Mouse (Mus musculus): ENCODE measurements around the gene Abi3bp. TPM values are rescaled to one million over a fixed set of nuclear protein-coding genes. Genes with fewer than 3 reads are reported as not detected.

Abi3bp gene
- total and polyA plus RNA-seq, 2 experiments from 2014 or later = 2.2 to 4.2 TPM

GRCm38 (mm10) chr16:56451482-56451881 lies 26.2 kb upstream of the Abi3bp start:
- no peaks in the 10 kb centered on the region for H3K4me1 ChIP-seq (ENCODE audit: control insufficient read depth, insufficient read depth)
- peaks cover 8% of the 10 kb centered on the region; the same call in 1 of the 2 replicates for H3K9me3 ChIP-seq (replicated peaks; ENCODE audit: control insufficient read depth, low read length)
- no peak for ATAC-seq (ENCODE audit: insufficient read depth, low read depth)
- 68% methylated on average over 2 of the region's 2 CpGs for WGBS
- no peak overlapping the region for H3K4me2 ChIP-seq (ENCODE audit: low read depth, low read length)
- H3K36me3 ChIP-seq (replicated peaks; ENCODE audit: control insufficient read depth, insufficient read depth, low read length) = no peaks in the 10 kb centered on the region
- TF ChIP-seq EP300 (IDR thresholded peaks at IDR 0.05; ENCODE audit: low read depth) (no peak), CTCF (IDR thresholded peaks at IDR 0.05; ENCODE audit: low read depth) (no peak)
- H3K4me3 ChIP-seq (ENCODE audit: low read depth, low read length) = no peak overlapping the region
- no peak overlapping the region for H3K27ac ChIP-seq (ENCODE audit: low read depth)
- no peak for DNase-seq (ENCODE audit: low spot score)
- H3K27me3 ChIP-seq (ENCODE audit: control insufficient read depth, insufficient read depth, low read length) = no peaks in the 10 kb centered on the region
- H3K9ac ChIP-seq (replicated peaks; ENCODE audit: low read depth, low read length) = no peak overlapping the region

- Histone ChIP-seq H3K9me3 (replicated peaks; ENCODE audit: control insufficient read depth, low read length) (peaks cover 8% of the 10 kb centered on the region; the same call in 1 of the 2 replicates), H3K4me2 (ENCODE audit: low read depth, low read length) (no peak overlapping the region), H3K36me3 (replicated peaks; ENCODE audit: control insufficient read depth, insufficient read depth, low read length) (no peaks in the 10 kb centered on the region), H3K9ac (replicated peaks; ENCODE audit: low read depth, low read length) (no peak overlapping the region), H3K27ac (ENCODE audit: low read depth) (no peak overlapping the region), H3K4me3 (ENCODE audit: low read depth, low read length) (no peak overlapping the region), H3K4me1 (ENCODE audit: control insufficient read depth, insufficient read depth) (no peaks in the 10 kb centered on the region), H3K27me3 (ENCODE audit: control insufficient read depth, insufficient read depth, low read length) (no peaks in the 10 kb centered on the region)
- DNase-seq (ENCODE audit: low spot score) = no peak
- 54% methylated on average over 1 of the region's 1 CpGs for WGBS
- TF ChIP-seq CTCF (IDR thresholded peaks at IDR 0.05; ENCODE audit: low read depth) = no peak
- no peak for TF ChIP-seq EP300 (IDR thresholded peaks at IDR 0.05; ENCODE audit: low read depth)
- ATAC-seq (ENCODE audit: insufficient read depth, low read depth) = no peak
Observed at GRCm38 (mm10) chr16:56451923-56452322, 25.8 kb upstream of the Abi3bp start.

- Histone ChIP-seq H3K9me3 (replicated peaks; ENCODE audit: control insufficient read depth, low read length) (no peaks in the 10 kb centered on the region), H3K27ac (ENCODE audit: low read depth) (no peak overlapping the region), H3K4me3 (ENCODE audit: low read depth, low read length) (no peak overlapping the region), H3K4me1 (ENCODE audit: control insufficient read depth, insufficient read depth) (no peaks in the 10 kb centered on the region), H3K4me2 (ENCODE audit: low read depth, low read length) (no peak overlapping the region), H3K27me3 (ENCODE audit: control insufficient read depth, insufficient read depth, low read length) (no peaks in the 10 kb centered on the region), H3K36me3 (replicated peaks; ENCODE audit: control insufficient read depth, insufficient read depth, low read length) (no peaks in the 10 kb centered on the region), H3K9ac (replicated peaks; ENCODE audit: low read depth, low read length) (no peak overlapping the region)
- DNase-seq (ENCODE audit: low spot score) = no peak
- TF ChIP-seq EP300 (IDR thresholded peaks at IDR 0.05; ENCODE audit: low read depth) = no peak
- no peak for TF ChIP-seq CTCF (IDR thresholded peaks at IDR 0.05; ENCODE audit: low read depth)
- WGBS = 74% methylated on average over 8 of the region's 8 CpGs
- no peak for ATAC-seq (ENCODE audit: insufficient read depth, low read depth)
Observed at GRCm38 (mm10) chr16:56458052-56458754, 19.5 kb upstream of the Abi3bp start.

- Histone ChIP-seq H3K4me3 (ENCODE audit: low read depth, low read length) (no peak overlapping the region), H3K27me3 (ENCODE audit: control insufficient read depth, insufficient read depth, low read length) (no peaks in the 10 kb centered on the region), H3K36me3 (replicated peaks; ENCODE audit: control insufficient read depth, insufficient read depth, low read length) (no peaks in the 10 kb centered on the region), H3K27ac (ENCODE audit: low read depth) (no peak overlapping the region), H3K9ac (replicated peaks; ENCODE audit: low read depth, low read length) (no peak overlapping the region), H3K4me1 (ENCODE audit: control insufficient read depth, insufficient read depth) (no peaks in the 10 kb centered on the region), H3K9me3 (replicated peaks; ENCODE audit: control insufficient read depth, low read length) (no peaks in the 10 kb centered on the region), H3K4me2 (ENCODE audit: low read depth, low read length) (no peak overlapping the region)
- WGBS = 81% methylated on average over 2 of the region's 2 CpGs
- TF ChIP-seq CTCF (IDR thresholded peaks at IDR 0.05; ENCODE audit: low read depth) = no peak
- TF ChIP-seq EP300 (IDR thresholded peaks at IDR 0.05; ENCODE audit: low read depth) = no peak
- no peak for ATAC-seq (ENCODE audit: insufficient read depth, low read depth)
- DNase-seq (ENCODE audit: low spot score) = no peak
Observed at GRCm38 (mm10) chr16:56473160-56473559, 4.5 kb upstream of the Abi3bp start.

- Histone ChIP-seq H3K4me1 (ENCODE audit: control insufficient read depth, insufficient read depth) (no peaks in the 10 kb centered on the region), H3K27ac (ENCODE audit: low read depth) (no peak overlapping the region), H3K9me3 (replicated peaks; ENCODE audit: control insufficient read depth, low read length) (no peaks in the 10 kb centered on the region), H3K27me3 (ENCODE audit: control insufficient read depth, insufficient read depth, low read length) (no peaks in the 10 kb centered on the region), H3K36me3 (replicated peaks; ENCODE audit: control insufficient read depth, insufficient read depth, low read length) (no peaks in the 10 kb centered on the region), H3K9ac (replicated peaks; ENCODE audit: low read depth, low read length) (no peak overlapping the region), H3K4me3 (ENCODE audit: low read depth, low read length) (no peak overlapping the region), H3K4me2 (ENCODE audit: low read depth, low read length) (no peak overlapping the region)
- no peak for ATAC-seq (ENCODE audit: insufficient read depth, low read depth)
- 77% methylated on average over 5 of the region's 5 CpGs for WGBS
- TF ChIP-seq EP300 (IDR thresholded peaks at IDR 0.05; ENCODE audit: low read depth) = no peak
- no peak for TF ChIP-seq CTCF (IDR thresholded peaks at IDR 0.05; ENCODE audit: low read depth)
- DNase-seq (ENCODE audit: low spot score) = no peak
Observed at GRCm38 (mm10) chr16:56475676-56476075, 2.0 kb upstream of the Abi3bp start.
